In the genomic region with DNA sequence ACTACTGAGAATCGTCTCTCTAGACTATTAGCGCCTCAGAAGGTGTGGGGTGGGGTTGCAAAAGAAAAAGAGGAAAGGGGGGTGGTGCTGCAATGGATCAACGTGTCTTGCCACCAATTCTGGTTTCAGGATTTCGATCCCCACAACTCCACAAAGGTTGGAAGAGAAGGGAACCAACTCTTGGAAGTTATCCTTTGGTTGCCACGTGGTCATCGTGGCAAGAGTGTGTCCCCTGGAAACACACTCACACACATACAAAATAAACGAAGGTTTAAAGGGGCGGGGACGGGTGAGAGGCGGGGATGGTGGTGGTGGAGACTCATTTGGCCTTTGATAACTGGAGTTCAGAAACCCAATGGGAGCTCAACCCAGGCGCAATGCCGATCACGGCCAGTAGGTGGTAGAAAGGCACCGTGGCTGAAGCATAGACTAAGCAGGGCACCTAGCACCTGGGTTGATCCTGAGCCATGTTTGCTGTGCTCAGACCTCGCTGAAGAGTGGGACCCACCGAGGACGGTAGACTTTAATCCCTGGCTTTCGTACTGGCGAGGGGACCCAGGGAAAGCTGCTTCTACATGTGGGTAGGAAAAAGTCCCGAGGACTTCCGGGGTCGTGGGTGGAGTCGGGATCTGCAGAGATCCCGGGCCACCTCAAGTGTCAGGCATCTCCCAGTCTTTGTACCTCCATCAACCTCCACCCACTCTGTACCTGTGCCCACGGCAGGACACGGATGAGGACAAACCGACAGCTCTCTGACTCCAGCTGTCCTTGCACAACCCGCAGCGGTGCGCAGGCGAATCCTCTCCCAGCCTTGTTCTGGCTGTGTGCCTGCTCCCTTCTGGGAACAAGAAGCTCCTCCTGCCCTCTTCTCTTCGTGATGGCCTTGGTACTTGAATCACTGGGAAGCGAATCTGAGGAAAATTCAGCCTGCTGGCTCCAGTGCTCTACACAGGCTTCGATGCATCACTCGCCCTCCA, we compare ENCODE assay signal across 1 mouse cellular context.
A peak's percentile ranks its signal among the peaks of the same experiment; 100 is the strongest.
TF ChIP-seq lines count a peak whose summit lies in the region.

No protein-coding gene starts in this region.

TF ChIP-seq in CH12.LX, 34 proteins besides CTCF, POLR2A, EP300 and RAD21:
- TF ChIP-seq MAZ (IDR thresholded peaks at IDR 0.05; ENCODE audit: low read depth, low read length) (no peak), ZKSCAN1 (IDR thresholded peaks at IDR 0.05; ENCODE audit: borderline replicate concordance, low read depth, low read length) (no peak), MXI1 (IDR thresholded peaks at IDR 0.05; ENCODE audit: low read depth, low read length) (no peak), ZMIZ1 (IDR thresholded peaks at IDR 0.05; ENCODE audit: low read depth, low read length) (no peak), KAT2A (IDR thresholded peaks at IDR 0.05; ENCODE audit: insufficient replicate concordance, low read length) (no peak), SIN3A (IDR thresholded peaks at IDR 0.05; ENCODE audit: low read length) (no peak), CHD2 (IDR thresholded peaks at IDR 0.05; ENCODE audit: low read length) (no peak), SMC3 (IDR thresholded peaks at IDR 0.05; ENCODE audit: low read depth, low read length) (peak; percentile 81), MAX (IDR thresholded peaks at IDR 0.05; ENCODE audit: low read length) (no peak), ZC3H11A (IDR thresholded peaks at IDR 0.05; ENCODE audit: low read depth, low read length) (peak; percentile 31; the same call in 1 of the 2 replicates), PAX5 (IDR thresholded peaks at IDR 0.05; ENCODE audit: low read length) (no peak), USF1 (IDR thresholded peaks at IDR 0.05; ENCODE audit: low read depth, low read length) (no peak), POLR2AphosphoS2 (IDR thresholded peaks at IDR 0.05; ENCODE audit: low read depth, low read length) (no peak), RCOR1 (conservative IDR thresholded peaks at IDR 0.05; ENCODE audit: low read depth, low read length) (no peak), IRF4 (IDR thresholded peaks at IDR 0.05; ENCODE audit: low read depth, low read length) (no peak), NRF1 (IDR thresholded peaks at IDR 0.05; ENCODE audit: low read depth, low read length) (peak; percentile 42; the same call in 1 of the 2 replicates), ETS1 (conservative IDR thresholded peaks at IDR 0.05; ENCODE audit: low read depth, low read length) (no peak), GABPA (IDR thresholded peaks at IDR 0.05; ENCODE audit: insufficient replicate concordance, low read depth, low read length) (no peak), CHD1 (IDR thresholded peaks at IDR 0.05; ENCODE audit: low read depth, low read length) (no peak), BHLHE40 (IDR thresholded peaks at IDR 0.05; ENCODE audit: low read depth, low read length) (no peak), UBTF (IDR thresholded peaks at IDR 0.05; ENCODE audit: low read depth, low read length) (no peak), MYC (IDR thresholded peaks at IDR 0.05; ENCODE audit: low read depth, low read length) (peak; percentile 47; the same call in 1 of the 2 replicates), USF2 (conservative IDR thresholded peaks at IDR 0.05; ENCODE audit: low read depth, low read length) (no peak), E2F4 (IDR thresholded peaks at IDR 0.05; ENCODE audit: insufficient replicate concordance, low read depth, low read length) (no peak), ELF1 (IDR thresholded peaks at IDR 0.05; ENCODE audit: low read depth, low read length) (peak; percentile 60), NELFE (IDR thresholded peaks at IDR 0.05; ENCODE audit: low read depth, low read length) (peak; percentile 58; the same call in 1 of the 2 replicates), MEF2A (IDR thresholded peaks at IDR 0.05; ENCODE audit: borderline replicate concordance, low read depth, low read length) (no peak), MAFK (IDR thresholded peaks at IDR 0.05; ENCODE audit: insufficient replicate concordance, low read length) (no peak), JUND (conservative IDR thresholded peaks at IDR 0.05; ENCODE audit: low read depth, low read length) (no peak), HCFC1 (IDR thresholded peaks at IDR 0.05; ENCODE audit: low read depth, low read length) (no peak), JUN (IDR thresholded peaks at IDR 0.05; ENCODE audit: insufficient read depth, low read depth, low read length) (no peak), TCF12 (IDR thresholded peaks at IDR 0.05; ENCODE audit: low read depth, low read length) (peak; percentile 31; the same call in 1 of the 2 replicates)
TF ChIP-seq in CH12.LX: peak in this region for 7.
